Mouse (Mus musculus) mouse embryonic stem cell (cell line): ENCODE data around the gene Pnmt.

Experiments
- in situ Hi-C, 2 experiments: fragments of 300-500 bp; cut with MboI; formaldehyde crosslinking; loops; 1 replicate in 1 of 2; 3 replicates in 1 of 2; pipeline ENCODE4 v1.14.3; 2019 to 2020; ENCODE audit warnings: low sequenced_read_pairs in 2 of 2, low pct_unique_long_range_greater_than_20kb in 1 of 2, mixed read lengths in 1 of 2; ENCODE audit not compliant: unreplicated experiment in 1 of 2

Pnmt gene

DNA sequence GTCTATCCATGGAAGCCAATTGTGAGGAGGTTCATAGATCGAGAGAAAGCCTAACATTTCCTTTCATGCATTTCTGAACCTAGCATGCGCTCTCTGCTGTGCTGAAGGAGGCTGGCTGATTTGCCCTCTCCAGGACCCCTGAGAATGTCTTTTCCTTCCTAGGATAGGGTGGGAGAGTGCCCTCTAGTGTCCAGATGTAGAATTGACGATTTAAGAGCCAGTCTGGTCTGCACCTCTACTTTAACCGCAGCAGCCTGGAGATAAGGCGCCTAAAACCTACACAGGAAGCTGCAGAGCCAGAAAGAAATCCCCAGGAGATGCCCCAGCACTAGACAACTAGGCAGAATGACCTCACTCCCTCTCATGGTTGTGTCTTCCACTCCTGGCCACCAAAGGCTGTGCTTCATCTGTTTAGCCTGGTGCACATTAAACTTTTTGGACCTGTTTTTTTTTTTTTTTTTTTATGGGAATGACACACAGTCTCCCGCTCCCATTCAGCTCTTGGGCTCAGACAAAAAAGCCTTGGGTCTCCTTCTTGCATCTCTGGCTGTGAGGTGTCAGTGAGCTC, 30.4 kb upstream of the Pnmt start:
- in situ Hi-C loops, result no loop called here

DNA sequence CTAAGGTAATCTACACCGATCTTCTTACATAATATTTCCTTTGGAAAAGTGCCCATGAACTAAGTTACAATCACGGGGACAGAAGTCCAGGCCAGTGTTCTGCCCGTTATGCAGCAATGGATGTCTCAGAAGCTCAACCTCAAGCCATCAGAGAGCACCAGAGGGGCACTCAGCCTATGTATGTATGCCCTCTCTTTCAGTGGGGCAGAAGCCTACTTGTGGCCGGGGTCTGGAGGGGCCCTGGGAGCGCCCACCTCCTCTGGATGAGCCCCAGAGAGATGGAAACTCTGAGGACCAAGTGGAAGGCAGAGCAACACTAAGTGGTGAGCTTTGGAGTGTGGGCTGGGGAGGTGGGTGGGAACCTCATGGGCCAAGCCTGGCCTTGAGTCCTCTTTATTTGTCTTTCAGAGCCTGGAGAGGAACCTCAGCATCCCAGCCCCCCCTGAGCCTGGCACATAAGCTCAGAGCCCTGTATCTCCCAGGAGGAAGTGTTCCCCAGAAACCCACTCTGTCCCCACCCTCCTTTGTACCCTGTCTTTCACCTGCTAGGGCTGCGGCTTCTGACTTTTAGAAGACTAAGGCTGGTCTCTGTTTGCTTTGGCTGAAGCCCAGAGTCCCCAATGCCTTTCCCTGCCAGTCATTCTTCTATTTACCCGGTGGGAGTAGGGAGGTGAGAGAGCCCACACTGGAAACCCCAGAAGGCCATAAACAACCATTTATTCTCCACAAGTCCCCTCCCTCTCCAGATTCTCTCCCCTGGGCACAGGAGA, 29.4 kb upstream of the Pnmt start:
- in situ Hi-C loops, result no loop called here

DNA sequence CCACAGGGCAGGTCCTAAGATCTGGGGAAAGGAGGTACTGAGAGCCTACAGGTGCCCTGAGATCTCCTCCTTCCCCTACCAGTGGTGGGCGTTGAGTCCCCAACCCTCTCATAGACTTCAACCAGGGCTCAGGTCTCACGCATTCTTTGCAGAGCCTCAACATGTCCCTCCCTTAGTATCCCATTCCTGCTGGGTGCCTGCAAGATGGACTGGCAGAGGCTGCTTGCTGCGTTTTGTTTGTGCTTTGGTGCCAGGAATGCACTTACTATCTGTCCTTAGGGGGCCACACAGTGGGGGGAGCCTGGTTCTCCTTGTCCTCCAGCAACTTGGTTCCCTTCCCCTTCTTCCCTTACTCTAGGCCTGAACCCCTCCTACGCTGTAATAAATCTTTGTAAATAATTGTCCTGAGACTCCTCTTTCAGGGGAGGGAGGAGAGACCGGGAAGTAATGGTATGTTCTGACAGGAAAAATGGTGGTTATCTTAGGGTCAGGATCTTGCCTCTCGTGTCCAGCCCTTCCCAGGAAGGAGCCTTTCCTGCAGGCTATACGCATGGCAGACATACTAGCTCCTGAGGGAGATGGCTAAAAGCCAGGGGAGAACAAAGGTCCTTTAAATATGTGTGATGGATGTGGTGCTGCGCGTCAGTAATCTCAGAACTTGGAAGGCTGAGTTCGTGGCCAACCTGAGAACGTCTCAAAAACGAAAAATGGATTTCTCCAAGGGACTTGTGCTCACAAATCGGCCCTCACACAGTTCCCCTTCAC, 28.7 kb upstream of the Pnmt start:
- in situ Hi-C loops, result no loop called here

DNA sequence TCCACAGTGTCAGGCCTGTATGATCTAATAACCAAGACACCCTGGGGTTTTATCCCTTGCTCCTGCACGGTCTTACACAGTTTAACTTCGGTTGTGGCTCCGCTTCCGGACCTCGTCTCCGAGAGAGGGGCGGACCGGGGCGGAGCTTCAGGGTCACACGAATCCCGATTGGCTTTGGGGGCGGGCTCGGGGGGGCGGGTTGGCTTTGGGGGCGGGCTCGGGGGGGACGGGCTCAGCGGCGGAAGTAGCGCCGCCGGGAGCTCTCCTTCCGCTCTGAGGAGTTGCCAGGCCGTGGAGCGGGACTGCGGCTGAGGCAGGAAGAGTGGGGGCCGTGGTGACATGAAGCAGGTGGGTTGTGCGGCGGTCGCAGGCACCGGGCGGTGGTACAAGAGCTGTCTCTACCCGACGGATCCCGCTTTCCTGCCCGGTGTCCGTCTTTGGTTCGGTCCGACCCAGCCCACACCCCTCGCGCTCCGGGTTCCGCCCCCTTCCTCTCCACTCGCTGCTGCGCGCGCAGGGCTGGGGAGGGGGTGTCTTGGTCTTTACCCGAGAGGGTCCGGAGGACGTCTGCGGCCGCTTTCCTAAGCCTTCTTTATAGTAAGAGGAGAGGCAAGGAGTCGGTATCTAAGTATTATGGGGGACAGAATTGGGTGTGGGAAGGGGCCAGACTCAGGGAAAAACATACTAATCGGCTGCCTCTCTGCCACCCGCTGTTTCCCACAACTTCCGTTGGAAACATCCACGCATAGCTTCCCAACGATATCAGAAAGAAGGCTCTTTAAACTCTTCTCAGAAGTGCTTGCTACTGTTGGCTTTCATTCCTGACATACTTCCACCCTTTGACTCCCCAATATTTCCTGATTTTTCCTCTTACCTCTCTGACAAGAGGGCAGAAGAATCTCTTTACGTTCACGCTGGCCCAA, 27.8 kb upstream of the Pnmt start, which contains the start of gene Stard3:
Stard3 (plus strand) TSS at position 208 of the 923 bp plus-strand sequence.
- in situ Hi-C loops, result no loop called here

DNA sequence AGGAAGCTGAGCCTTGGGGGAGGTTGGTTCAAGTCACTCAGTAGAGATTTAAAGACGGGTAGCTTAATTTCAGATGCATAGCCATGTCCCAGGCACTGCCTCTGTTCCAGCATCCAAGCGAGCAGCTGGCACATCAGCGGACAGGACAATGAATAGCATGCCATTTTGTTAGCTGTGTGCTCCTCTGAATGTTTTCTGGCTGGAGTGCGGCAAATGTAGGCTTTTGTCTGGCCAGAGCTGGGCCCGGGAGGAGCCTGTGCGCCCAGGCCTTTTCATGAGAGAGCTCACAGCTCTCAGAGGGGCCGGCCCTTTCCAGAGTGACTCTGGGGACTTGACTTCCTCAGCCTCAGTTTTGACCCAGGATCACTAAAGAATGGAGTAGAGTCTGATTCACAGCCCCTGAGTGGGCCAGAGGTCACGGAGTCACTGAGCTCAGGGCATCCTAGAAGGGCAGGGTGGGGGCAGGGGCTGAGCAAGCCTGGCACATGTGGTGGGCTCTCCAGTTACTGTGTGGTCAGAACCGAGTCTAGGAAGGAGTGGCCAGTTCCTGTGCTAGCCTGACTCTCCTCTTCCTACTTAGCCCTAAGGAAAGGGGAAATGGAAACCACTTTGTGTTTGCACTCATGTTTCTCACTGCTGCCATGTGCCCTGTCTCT, 25.3 kb upstream of the Pnmt start:
- in situ Hi-C loops, result no loop called here

DNA sequence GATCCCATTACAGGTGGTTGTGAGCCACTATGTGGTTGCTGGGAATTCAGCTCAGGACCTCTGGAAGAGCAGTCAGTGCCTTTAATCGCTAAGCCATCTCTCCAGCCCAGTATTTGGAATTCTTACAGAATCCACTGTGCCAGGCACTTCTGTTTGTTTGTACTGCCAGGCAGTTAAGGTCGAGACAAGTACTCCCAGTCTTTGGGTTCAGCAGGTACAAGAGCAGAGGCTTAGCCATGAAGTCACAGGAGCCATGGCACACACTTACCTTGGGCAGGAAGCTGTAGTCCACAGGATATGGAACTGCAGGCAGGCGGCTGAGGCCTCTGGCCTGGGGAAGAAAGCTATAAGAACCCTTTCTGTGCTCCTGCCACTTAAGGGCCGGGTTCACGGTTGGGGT, 22.4 kb upstream of the Pnmt start:
- in situ Hi-C loops, result no loop called here

DNA sequence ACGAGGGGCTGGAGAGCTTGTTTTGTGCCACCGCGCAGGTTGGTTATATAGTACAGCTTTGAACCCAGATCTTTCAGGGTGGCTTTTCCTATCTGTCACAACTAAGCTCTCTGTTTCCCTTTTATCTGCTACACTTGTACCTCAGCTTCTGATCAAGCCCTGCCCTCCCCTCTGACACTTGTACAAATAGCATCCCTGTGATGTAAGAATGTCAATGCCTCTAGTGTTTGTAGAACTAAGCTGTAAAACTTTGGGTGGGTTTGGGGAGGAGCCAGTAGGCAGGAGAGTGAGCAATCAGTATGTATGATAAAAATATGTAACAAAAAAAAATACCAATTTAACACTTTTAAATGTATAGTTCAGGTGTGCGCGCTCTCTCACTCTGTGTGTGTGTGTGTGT, 21.8 kb upstream of the Pnmt start:
- in situ Hi-C loops, result no loop called here

DNA sequence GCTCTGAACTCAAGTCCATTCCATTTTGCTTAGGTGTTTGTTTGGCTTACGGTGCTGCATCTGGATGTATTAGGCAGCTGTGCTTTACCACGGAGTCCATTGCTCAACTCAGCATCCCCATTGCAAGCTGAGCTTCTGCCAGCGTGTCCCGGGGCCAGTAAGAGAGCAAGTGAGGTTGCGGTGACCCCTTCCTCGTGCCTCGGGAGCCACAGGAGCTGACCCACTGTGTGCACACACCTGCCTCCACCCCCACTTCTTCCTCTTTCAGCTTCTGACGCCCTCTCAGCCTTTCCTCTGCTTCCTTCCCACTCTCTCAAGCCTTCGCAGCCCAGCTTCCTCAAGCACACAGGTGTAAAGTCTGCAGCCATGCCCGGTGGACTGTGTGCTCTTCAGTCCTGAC, 20.0 kb upstream of the Pnmt start:
- in situ Hi-C loops, result no loop called here

DNA sequence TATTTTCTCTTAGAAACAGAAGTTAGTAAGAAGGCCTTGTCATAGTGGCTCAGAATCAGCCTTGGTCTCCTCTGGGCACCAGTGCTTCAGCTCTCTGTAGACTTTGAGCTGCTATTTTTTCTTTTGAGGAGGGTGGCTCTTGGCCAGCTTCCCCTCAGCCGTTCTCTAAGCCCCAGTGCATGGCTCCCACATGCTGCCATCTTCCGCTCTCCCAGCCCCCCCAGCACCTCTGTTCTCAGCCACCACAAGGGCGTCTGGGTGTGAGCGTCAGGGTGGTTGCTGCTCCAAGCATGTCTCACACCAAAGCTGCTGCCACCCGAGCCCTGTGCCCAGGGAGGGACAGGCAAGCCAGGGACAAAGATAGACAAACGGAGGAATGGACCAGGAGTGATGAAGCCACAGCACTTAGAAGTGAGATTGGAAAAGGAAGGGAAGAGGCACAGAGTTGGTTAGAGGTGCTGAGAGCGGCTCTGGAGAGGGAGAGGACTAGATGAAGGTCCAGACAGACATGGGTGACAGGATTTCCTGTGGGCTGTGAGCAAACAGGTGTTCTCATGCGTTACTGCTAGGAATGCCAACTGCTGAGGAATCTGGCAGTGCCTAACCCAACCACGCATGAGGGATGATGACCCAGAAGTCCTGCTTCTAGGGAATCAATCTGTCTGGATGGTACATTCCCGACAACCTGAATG, 18.9 kb upstream of the Pnmt start:
- in situ Hi-C loops, result no loop called here

DNA sequence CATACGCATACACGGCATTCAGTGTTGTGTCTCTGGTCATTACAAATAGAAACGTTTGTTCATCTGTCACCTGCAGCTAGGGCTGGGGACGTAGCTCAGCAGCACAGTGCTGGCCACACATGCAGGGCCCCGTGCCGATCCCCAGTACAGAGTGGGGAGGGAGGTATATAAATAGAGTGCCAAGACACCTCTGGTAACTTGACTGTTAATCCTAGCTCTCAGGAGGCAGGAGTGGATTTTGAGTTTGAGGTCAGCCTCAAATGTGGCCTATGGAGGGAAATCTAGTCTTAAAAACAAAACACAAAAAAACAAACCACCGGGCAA, 18.4 kb upstream of the Pnmt start:
- in situ Hi-C loops, result no loop called here

DNA sequence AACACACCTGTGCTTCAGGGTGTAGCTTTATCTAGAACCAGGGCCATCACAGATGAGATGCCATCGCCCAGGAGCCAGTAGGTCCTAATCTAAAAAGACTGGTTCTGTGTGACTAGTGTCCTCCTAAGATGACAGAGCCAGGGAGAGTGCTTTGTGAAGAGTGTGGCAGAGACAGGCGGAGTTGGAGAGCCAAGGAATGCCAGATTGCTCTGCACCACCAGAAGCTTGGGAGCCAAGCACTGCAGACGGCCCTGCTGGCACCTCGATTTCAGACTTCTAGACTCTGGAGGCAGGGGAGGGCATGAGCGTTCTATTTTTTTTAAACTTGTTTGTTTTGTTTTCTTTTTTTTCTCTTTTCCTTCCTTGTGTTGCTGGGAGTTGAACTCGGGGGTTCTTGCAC, 16.9 kb upstream of the Pnmt start:
- in situ Hi-C loops, result no loop called here

DNA sequence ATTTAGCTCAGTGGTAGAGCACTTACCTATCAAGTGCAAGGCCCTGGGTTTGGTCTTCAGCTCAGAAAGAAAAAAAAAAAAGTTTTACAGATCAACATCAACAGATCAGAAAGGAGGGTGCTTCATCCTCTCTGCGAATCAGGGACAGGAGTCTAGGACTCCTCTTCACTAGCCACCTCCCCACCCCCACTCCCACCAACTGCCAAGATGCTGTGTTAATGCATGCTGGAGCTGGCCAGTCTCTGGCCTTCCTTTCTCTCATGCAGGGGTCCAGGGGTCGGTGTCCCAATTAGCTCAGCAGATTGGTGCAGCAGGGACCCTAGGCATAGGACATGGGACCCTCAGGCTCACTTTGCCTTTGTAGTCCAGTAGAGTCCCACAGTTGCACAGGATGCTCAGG, 15.7 kb upstream of the Pnmt start:
- in situ Hi-C loops, result no loop called here

DNA sequence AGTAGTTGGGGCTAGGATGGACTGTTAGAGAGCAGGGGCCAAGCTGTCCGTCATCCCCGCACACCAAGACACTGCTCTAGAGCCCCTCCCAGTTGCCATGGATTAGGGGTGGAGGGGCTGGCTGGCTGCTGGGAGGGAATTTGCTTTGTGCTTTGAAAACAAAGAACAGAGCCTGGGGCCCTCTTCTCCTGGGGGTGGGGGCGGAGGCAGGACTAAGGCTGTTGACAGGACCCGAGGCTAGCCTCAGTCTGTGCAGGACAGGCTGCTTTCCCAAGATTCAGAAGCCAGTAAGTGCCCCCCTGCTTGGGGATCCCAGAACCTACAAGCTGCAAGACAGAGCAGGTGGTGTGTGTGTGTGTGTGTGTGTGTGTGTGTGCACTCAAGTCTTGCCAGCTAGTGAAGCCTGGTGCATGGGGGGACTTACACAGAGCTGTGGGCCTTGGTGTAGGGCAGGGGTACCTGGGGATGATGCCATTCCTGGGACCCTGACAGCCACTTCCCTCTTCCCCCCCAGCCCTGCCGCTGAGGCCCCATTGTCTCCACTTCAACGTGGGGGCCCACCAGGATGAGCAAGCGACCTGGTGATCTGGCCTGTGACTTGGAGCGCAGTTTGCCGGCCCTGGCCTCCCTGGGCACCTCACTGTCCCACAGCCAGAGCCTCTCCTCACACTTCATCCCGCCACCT, 14.6 kb upstream of the Pnmt start:
- in situ Hi-C loops, result no loop called here

DNA sequence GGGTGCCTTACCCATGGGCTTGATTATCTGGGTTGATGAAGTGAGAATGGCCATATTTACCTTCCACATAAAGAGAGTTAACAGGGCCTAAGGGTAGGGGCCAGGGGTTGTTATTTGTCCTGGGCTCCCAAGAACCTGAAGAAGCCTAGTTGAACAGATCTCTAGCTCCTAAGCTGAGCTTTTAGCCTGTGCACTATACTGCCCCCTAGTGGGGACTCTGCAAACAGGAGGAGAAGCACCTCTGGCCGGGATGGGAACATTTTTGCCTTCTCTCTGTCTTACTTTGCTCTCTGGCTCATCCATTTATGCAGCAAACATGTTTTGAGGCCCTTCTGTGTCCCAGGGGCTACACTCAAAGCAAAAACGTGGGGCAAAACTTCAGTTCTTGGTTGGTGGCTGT, 13.8 kb upstream of the Pnmt start:
- in situ Hi-C loops, result no loop called here

DNA sequence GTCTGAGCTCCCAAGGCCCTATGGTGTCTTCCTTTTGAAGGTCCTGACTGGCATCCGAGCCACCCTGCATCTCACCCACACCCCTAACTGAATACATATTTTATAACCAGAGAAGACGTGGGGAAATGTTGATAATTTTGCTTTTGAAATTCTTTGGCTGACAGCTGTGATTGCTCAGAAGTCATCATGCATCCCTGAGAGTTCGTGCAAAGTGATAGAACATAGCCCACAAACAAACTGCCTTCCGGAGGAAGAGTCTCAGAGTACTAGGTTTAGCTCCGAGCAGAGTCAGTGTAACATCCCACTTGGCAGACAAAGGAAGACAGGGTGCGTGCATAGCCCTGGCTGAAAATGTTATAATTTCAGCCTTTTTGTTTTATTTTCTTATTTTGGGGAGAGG, 13.0 kb upstream of the Pnmt start:
- in situ Hi-C loops, result no loop called here

DNA sequence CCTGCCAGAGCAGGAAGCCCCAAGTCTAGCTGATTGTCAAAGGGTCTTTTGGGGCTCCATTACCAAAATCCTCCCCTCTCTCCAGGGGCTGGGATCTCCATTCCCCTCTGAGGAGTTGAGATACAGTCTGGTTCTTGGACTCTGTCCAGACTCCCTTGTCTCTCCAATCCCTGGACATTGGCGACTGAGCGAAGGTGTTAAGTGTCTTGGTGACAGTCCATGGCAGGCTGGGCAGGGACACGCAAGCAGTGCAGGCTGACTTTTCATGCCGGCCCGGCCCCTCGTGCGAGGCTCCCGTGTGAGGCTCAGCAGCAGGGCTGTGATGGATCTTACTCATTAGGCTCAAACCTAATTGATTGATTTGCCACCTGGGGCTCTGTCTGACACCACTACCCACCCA, 12.0 kb upstream of the Pnmt start:
- in situ Hi-C loops, result no loop called here

DNA sequence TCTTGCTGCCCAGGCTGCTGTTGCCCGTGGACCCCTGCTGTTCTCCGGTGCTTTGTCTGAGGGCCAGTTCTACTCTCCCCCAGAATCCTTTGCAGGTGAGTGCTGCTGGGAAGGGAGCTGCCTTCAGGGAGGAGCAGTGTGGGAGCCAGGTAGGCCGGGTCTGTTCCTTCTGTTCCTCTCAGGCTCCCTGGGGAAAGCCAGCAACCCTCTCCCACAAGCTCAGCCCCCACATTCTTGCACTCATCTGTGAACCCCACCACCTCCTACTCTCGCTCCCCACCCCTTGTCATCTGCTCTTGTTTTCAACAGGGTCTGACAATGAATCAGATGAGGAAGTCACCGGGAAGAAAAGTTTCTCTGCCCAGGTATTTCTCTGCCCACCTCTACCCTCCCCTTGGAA, 9.5 kb upstream of the Pnmt start:
- in situ Hi-C loops, result no loop called here
